Comparison of ENCODE assay signal across 21 mouse cellular contexts in genomic region chr11:62277086-62277485, GRCm38 (mm10).
"Had no signal": no experiment of that assay in that cellular context is flagged by ENCODE, and none has a peak within 500 bp of the region (broad histone marks: within the 10 kb centered on the region; RNA-seq: fewer than 3 reads in every experiment).

No protein-coding gene starts in this region.

- H3K27ac ChIP-seq: gastrocnemius, adult 2 months; heart, embryonic 10.5 days; hindbrain, embryonic 10.5 days; hindbrain, embryonic 12.5 days; hindbrain, embryonic 15.5 days; hindbrain, postnatal 0 days; limb, embryonic 13.5 days; limb, embryonic 15.5 days; liver, embryonic 12.5 days had no signal

- H3K27me3 ChIP-seq: heart, embryonic 12.5 days; hindbrain, embryonic 12.5 days; hindbrain, embryonic 15.5 days; limb, embryonic 13.5 days; limb, embryonic 15.5 days; liver, embryonic 12.5 days had no signal

- H3K4me2 ChIP-seq: heart, embryonic 12.5 days; hindbrain, embryonic 12.5 days; hindbrain, embryonic 15.5 days; limb, embryonic 13.5 days; limb, embryonic 15.5 days had no signal

- H3K9ac ChIP-seq: heart, embryonic 12.5 days; hindbrain, embryonic 12.5 days; hindbrain, embryonic 15.5 days; limb, embryonic 13.5 days; limb, embryonic 15.5 days; liver, embryonic 12.5 days had no signal

- H3K4me3 ChIP-seq: gastrocnemius, adult 2 months; heart, embryonic 10.5 days; heart, embryonic 12.5 days; hindbrain, embryonic 10.5 days; hindbrain, embryonic 12.5 days; hindbrain, embryonic 15.5 days; limb, embryonic 13.5 days; limb, embryonic 15.5 days; liver, embryonic 12.5 days had no signal

- H3K9me3 ChIP-seq: heart, embryonic 10.5 days; hindbrain, embryonic 10.5 days; hindbrain, embryonic 12.5 days; hindbrain, embryonic 15.5 days; limb, embryonic 13.5 days; limb, embryonic 15.5 days; liver, embryonic 12.5 days had no signal

- H3K36me3 ChIP-seq: heart, embryonic 10.5 days; heart, embryonic 12.5 days; hindbrain, embryonic 10.5 days; hindbrain, embryonic 12.5 days; hindbrain, embryonic 15.5 days; limb, embryonic 13.5 days; limb, embryonic 15.5 days; liver, embryonic 12.5 days had no signal

- ATAC-seq: hindbrain, postnatal 0 days; liver, embryonic 12.5 days had no signal

- DNase-seq: gastrocnemius, adult 2 months; gastrocnemius, postnatal 10 days; gastrocnemius, postnatal 25 days; heart, adult 18-20 months; heart, postnatal 10 days; heart, postnatal 4 days; kidney, adult 11 months; kidney, adult 8-10 months; kidney, postnatal 14 days; layer of hippocampus, adult 9-11 months; layer of hippocampus, postnatal 36 days; left cerebral cortex, postnatal 4 days had no signal

- H3K4me1 ChIP-seq: heart, embryonic 10.5 days; hindbrain, embryonic 12.5 days had no signal
